Mouse (Mus musculus): Measurements from ENCODE around the gene Slc22a23. TPM values are rescaled to one million over a fixed set of nuclear protein-coding genes. Genes with fewer than 3 reads are reported as not detected.

Gene Slc22a23
- polyA plus RNA-seq, 1 experiment from 2014 or later = 2.6 TPM

DNA sequence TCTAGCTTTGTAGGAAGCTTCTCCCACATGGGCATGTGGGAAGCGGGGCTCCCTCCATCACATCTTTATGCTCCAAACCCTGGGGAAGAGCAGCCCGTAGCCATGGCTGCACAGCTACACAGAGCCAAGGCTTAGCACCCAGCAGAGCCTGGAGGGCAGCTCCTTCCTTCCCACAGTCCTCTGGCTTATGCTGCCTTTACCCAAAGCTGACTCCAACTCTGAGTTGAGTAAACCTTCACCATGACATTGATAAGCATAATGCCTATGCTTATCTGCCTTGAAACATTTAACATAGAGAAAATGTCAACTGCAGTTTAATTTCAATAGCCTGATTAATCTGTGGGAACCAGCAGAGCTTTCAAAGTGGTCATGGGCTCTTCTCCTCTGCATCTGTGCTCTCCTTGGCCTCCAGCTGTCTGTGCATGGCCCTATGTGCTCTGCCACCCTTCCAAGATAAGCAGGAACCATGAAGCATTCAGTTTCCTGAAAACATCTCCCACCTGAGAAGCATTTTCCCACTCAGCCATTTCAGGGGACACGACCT lies 79.9 kb downstream of the Slc22a23 start:
- WGBS = 84% methylated on average over 3 of the region's 3 CpGs
- no peak for ATAC-seq (ENCODE audit: low FRiP score, low TSS enrichment)

DNA sequence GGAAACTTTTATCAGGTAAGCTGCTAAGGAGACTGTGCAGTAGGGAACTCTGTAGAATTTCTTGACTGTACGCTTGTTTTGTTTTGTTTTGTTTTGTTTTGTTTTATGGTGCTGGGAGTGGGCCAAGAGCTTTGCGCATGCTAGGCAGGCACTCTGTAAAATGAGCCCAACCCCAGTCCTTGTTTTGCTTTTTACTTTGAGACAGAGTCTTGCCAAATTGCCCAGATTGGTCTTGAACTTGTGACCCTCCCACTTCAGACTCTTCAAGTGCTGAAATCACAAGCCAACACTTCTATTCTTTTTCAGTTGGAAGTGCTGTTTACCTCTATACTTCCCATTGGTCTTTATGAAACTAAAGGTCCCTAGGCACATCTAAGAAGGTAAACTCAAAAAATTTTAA lies 80.5 kb downstream of the Slc22a23 start:
- 64% methylated on average over 2 of the region's 2 CpGs for WGBS
- Histone ChIP-seq H3K4me3 (ENCODE audit: low read length) (no peak overlapping the region), H3K36me3 (ENCODE audit: insufficient read depth, low read length) (no peaks in the 10 kb centered on the region), H3K27ac (ENCODE audit: low read length) (no peak overlapping the region), H3K9ac (replicated peaks; ENCODE audit: low read length) (no peak overlapping the region), H3K27me3 (ENCODE audit: insufficient read depth, low read length) (no peaks in the 10 kb centered on the region), H3K4me1 (ENCODE audit: insufficient read depth, low read length) (no peaks in the 10 kb centered on the region), H3K4me2 (replicated peaks; ENCODE audit: low read depth, low read length) (no peak overlapping the region), H3K9me3 (ENCODE audit: low read length) (no peaks in the 10 kb centered on the region)
- no peak for ATAC-seq (ENCODE audit: low FRiP score, low TSS enrichment)

More for the DNA sequence above, 79.9 kb downstream of the Slc22a23 start:
- H3K36me3 ChIP-seq (ENCODE audit: insufficient read depth, low read length) = no peaks in the 10 kb centered on the region
- no peaks in the 10 kb centered on the region for H3K9me3 ChIP-seq (ENCODE audit: low read length)
- no peak overlapping the region for H3K27ac ChIP-seq (ENCODE audit: low read length)
- H3K4me2 ChIP-seq (replicated peaks; ENCODE audit: low read depth, low read length) = no peak overlapping the region
- H3K27me3 ChIP-seq (ENCODE audit: insufficient read depth, low read length) = no peaks in the 10 kb centered on the region
- H3K4me1 ChIP-seq (ENCODE audit: insufficient read depth, low read length) = no peaks in the 10 kb centered on the region
- no peak overlapping the region for H3K9ac ChIP-seq (replicated peaks; ENCODE audit: low read length)
- no peak overlapping the region for H3K4me3 ChIP-seq (ENCODE audit: low read length)

DNA sequence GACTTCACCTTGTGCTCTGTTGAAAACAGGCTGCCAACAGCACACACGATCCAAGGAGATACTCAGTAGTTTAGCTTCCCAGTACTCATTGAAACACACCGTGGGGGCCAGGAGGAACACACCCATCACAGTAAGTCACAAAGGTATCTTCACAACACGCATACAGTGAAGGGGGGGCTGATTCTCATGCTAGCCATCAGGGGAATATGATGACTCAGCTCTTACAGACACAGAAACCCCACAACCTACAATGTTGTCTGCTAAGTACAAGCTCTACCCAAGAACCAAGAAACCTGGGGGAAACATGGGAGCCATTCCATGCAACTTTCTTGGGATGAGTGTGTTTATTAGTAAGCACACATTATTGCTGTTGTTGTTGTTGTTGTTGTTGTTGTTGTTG lies 86.2 kb downstream of the Slc22a23 start:
- H3K4me3 ChIP-seq (ENCODE audit: low read length) = no peak overlapping the region
- H3K27ac ChIP-seq (ENCODE audit: low read length) = no peak overlapping the region
- no peak for ATAC-seq (ENCODE audit: low FRiP score, low TSS enrichment)
- H3K27me3 ChIP-seq (ENCODE audit: insufficient read depth, low read length) = no peaks in the 10 kb centered on the region
- no peak overlapping the region for H3K9ac ChIP-seq (replicated peaks; ENCODE audit: low read length)
- no peaks in the 10 kb centered on the region for H3K36me3 ChIP-seq (ENCODE audit: insufficient read depth, low read length)
- 83% methylated on average over 3 of the region's 3 CpGs for WGBS
- H3K4me2 ChIP-seq (replicated peaks; ENCODE audit: low read depth, low read length) = no peak overlapping the region
- H3K4me1 ChIP-seq (ENCODE audit: insufficient read depth, low read length) = peaks cover 15% of the 10 kb centered on the region
- no peaks in the 10 kb centered on the region for H3K9me3 ChIP-seq (ENCODE audit: low read length)

DNA sequence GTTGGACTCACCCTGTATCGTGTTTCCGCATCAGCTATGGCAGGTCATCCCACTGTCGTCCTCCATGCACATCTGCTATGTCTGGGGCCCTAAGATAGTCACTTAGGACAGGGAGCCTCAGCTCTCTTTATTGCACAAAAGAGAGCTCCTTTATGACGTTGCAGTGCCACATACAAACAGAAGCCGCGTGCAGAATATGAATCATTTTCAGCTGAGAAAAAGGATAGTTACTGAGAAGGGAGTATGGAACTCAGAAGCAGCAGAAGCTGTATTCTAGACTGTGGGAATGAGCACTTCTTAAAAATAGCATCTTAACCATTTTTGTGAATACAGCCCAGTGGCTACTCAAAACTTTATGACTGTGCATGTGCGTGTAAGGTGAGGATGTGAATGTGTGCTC lies 87.8 kb downstream of the Slc22a23 start:
- H3K9me3 ChIP-seq (ENCODE audit: low read length) = no peaks in the 10 kb centered on the region
- H3K4me1 ChIP-seq (ENCODE audit: insufficient read depth, low read length) = peaks cover 15% of the 10 kb centered on the region
- H3K27me3 ChIP-seq (ENCODE audit: insufficient read depth, low read length) = no peaks in the 10 kb centered on the region
- ATAC-seq (ENCODE audit: low FRiP score, low TSS enrichment) = no peak
- H3K27ac ChIP-seq (ENCODE audit: low read length) = no peak overlapping the region
- no peak overlapping the region for H3K4me2 ChIP-seq (replicated peaks; ENCODE audit: low read depth, low read length)
- H3K9ac ChIP-seq (replicated peaks; ENCODE audit: low read length) = no peak overlapping the region
- WGBS = 73% methylated on average over 7 of the region's 7 CpGs
- H3K4me3 ChIP-seq (ENCODE audit: low read length) = no peak overlapping the region
- H3K36me3 ChIP-seq (ENCODE audit: insufficient read depth, low read length) = no peaks in the 10 kb centered on the region

DNA sequence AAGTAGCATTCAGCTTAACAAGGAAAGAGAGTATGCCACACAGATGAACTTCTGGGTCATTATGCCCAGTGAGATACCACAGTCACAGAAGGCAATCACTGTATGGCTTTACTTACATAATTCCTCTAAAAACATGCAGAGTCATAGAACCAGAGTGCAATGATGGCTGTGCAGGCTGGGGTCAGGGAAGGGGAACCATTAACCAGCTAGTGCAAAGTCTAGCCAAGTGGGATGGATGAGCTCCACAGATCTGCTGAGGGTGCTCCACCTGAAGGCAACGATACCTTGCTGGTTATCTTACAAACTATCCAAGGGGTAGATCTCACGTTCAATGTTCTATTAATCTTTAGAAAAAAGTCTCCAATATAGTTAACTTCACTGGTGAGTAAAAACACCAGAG lies 88.3 kb downstream of the Slc22a23 start:
- Histone ChIP-seq H3K9ac (replicated peaks; ENCODE audit: low read length) (no peak overlapping the region), H3K4me1 (ENCODE audit: insufficient read depth, low read length) (peaks cover 15% of the 10 kb centered on the region), H3K27me3 (ENCODE audit: insufficient read depth, low read length) (no peaks in the 10 kb centered on the region), H3K9me3 (ENCODE audit: low read length) (no peaks in the 10 kb centered on the region), H3K36me3 (ENCODE audit: insufficient read depth, low read length) (no peaks in the 10 kb centered on the region), H3K4me3 (ENCODE audit: low read length) (no peak overlapping the region), H3K27ac (ENCODE audit: low read length) (no peak overlapping the region), H3K4me2 (replicated peaks; ENCODE audit: low read depth, low read length) (no peak overlapping the region)
- WGBS = 84% methylated on average over 2 of the region's 2 CpGs
- ATAC-seq (ENCODE audit: low FRiP score, low TSS enrichment) = peak; percentile 77; the same call in 1 of the 2 replicates

DNA sequence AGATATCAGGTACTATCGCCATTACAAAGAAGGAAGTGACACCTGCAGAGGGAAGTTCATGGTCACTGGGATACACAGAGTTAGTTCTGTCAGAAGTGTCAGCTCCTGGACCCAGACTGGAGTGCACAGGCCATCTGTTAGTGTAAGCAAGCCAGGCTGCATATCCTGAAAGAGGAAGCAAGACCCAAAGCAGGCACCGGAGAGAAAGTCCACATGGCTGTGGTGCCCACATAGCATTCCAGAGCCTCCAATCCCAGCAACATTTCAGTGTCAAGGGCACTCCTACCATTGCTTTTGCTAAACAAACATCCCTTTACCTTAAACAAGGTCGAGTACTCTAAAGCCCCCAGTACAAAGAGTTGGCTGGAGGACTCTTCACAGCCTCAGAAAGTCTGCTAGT lies 89.7 kb downstream of the Slc22a23 start:
- H3K4me1 ChIP-seq (ENCODE audit: insufficient read depth, low read length) = peaks cover 15% of the 10 kb centered on the region
- no peak overlapping the region for H3K4me2 ChIP-seq (replicated peaks; ENCODE audit: low read depth, low read length)
- ATAC-seq (ENCODE audit: low FRiP score, low TSS enrichment) = no peak
- 72% methylated on average over 3 of the region's 3 CpGs for WGBS
- no peak overlapping the region for H3K9ac ChIP-seq (replicated peaks; ENCODE audit: low read length)
- no peak overlapping the region for H3K27ac ChIP-seq (ENCODE audit: low read length)
- no peaks in the 10 kb centered on the region for H3K36me3 ChIP-seq (ENCODE audit: insufficient read depth, low read length)
- H3K9me3 ChIP-seq (ENCODE audit: low read length) = no peaks in the 10 kb centered on the region
- no peak overlapping the region for H3K4me3 ChIP-seq (ENCODE audit: low read length)
- no peaks in the 10 kb centered on the region for H3K27me3 ChIP-seq (ENCODE audit: insufficient read depth, low read length)

DNA sequence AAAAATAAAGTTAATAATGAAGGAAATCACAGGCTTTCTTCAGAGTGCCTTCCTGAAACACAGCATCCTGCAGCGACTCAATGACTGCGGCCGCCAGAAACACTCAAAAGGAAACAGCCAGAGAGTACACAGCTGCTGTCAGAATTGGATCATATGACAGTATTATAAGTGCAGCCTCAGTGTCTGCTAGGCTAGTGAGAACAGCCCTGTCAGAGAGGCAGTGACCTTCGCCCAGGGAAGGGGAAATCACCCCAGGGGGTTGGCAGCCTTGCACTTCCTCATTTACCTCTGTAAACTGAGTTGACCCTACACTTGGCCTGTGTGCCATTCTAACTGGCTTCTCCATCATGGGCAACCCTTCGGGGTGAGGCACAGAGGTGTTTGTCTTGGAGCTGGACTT lies 90.3 kb downstream of the Slc22a23 start:
- no peak overlapping the region for H3K9ac ChIP-seq (replicated peaks; ENCODE audit: low read length)
- peak; percentile 56; the same call in 1 of the 2 replicates for ATAC-seq (ENCODE audit: low FRiP score, low TSS enrichment)

DNA sequence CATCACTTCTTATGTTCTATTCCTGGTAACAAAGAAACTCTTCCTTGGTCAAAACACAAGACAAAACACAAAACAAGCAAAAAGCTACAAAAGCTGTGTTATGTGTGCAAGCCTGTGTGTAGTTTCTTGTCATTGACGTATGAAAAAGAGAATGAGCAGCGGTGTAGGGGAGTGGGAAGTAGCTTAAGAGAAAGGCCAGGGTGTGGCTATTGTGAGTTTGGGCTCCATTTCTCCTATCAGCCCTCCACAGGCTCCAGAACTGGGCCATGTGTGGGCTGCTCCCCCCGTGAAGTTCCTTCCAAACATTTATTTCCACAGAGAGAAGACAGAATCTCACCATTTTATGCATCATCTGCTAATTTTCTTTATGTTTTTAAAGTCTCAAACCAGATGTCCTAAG lies 91.2 kb downstream of the Slc22a23 start:
- Histone ChIP-seq H3K4me3 (ENCODE audit: low read length) (no peak overlapping the region), H3K9me3 (ENCODE audit: low read length) (no peaks in the 10 kb centered on the region), H3K4me2 (replicated peaks; ENCODE audit: low read depth, low read length) (no peak overlapping the region), H3K27me3 (ENCODE audit: insufficient read depth, low read length) (no peaks in the 10 kb centered on the region), H3K36me3 (ENCODE audit: insufficient read depth, low read length) (no peaks in the 10 kb centered on the region), H3K9ac (replicated peaks; ENCODE audit: low read length) (no peak overlapping the region), H3K27ac (ENCODE audit: low read length) (no peak overlapping the region), H3K4me1 (ENCODE audit: insufficient read depth, low read length) (peaks cover 23% of the 10 kb centered on the region)
- ATAC-seq (ENCODE audit: low FRiP score, low TSS enrichment) = no peak
- 91% methylated on average over 3 of the region's 3 CpGs for WGBS

More for the DNA sequence above, 90.3 kb downstream of the Slc22a23 start:
- Histone ChIP-seq H3K4me2 (replicated peaks; ENCODE audit: low read depth, low read length) (no peak overlapping the region), H3K4me1 (ENCODE audit: insufficient read depth, low read length) (peaks cover 15% of the 10 kb centered on the region), H3K27me3 (ENCODE audit: insufficient read depth, low read length) (no peaks in the 10 kb centered on the region), H3K27ac (ENCODE audit: low read length) (peak overlapping the region; percentile 36; the same call in 1 of the 2 replicates), H3K36me3 (ENCODE audit: insufficient read depth, low read length) (no peaks in the 10 kb centered on the region), H3K4me3 (ENCODE audit: low read length) (no peak overlapping the region), H3K9me3 (ENCODE audit: low read length) (no peaks in the 10 kb centered on the region)
- WGBS = 53% methylated on average over 5 of the region's 5 CpGs

DNA sequence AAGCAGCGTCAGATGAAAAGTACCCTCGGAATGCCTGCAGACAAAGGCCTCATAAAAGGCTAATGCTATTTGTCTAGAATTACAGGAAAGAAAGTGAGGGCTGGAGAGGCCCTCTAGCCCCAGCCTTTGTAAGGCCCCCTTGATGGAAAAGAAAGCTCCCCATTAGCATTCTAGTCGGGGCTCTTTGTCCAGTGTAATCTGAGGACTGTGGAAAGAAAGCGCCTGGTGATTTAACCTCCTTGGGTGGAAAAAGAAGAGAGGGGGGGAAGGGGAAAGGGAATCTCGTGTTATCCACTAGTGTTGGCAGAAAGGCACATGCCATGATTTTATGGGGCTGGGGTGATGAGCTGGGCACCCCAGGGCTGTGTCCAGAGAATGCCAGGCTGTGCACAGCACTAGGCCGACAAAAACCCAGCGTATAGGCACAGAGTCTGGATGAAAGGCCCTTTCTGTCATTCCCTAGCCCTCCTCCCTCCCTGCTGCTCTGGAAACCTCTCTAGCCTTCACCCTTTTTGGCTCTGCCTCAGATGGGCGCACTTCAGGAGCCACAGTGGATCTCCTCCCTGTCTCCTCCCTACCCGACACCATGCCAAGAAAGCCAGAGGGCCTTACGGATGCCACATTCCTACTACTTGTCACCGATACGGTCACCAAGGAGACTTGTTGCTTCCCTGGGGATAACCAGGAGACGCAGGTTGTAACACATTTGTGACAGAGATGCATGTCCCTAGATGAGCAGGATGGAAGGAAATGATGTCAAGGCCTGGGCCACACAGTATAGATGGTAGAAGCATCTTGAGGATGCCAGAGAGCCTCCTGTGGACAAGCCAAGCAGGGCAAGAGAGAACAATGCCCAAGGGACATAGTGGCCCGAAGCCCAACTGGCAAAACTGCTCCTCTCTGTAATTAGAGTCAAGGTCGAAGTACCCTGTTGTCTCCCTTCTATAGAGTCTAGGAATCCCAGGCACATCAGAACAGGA lies 95.8 kb downstream of the Slc22a23 start:
- 37% methylated on average over 15 of the region's 15 CpGs for WGBS
- Histone ChIP-seq H3K27me3 (ENCODE audit: insufficient read depth, low read length) (no peaks in the 10 kb centered on the region), H3K9ac (replicated peaks; ENCODE audit: low read length) (peak overlapping the region; percentile 27; the same call in 1 of the 2 replicates), H3K27ac (ENCODE audit: low read length) (peak overlapping the region; percentile 68), H3K4me1 (ENCODE audit: insufficient read depth, low read length) (peaks cover 15% of the 10 kb centered on the region), H3K4me3 (ENCODE audit: low read length) (no peak overlapping the region), H3K36me3 (ENCODE audit: insufficient read depth, low read length) (no peaks in the 10 kb centered on the region), H3K9me3 (ENCODE audit: low read length) (no peaks in the 10 kb centered on the region), H3K4me2 (replicated peaks; ENCODE audit: low read depth, low read length) (no peak overlapping the region)
- ATAC-seq (ENCODE audit: low FRiP score, low TSS enrichment) = peak; percentile 66; the same call in 1 of the 2 replicates

DNA sequence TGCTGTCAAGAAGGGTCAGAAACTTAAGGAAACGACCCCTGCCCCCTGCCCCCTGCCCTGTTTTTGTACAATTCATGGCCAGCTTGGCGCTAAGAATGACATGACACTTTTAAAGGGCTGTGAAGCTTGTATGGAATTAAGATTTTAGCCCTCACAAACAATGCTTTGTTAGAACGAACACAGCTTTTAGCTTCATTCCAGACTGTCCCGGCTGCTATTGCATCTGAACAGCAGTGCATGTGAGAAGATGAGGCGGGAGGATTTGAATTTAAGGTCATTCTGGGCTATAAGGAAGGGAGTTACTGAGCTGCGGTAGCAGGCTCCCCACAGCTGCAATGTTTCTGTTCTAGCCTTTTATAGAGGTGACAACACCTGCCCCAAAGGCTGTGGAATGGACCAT lies 96.9 kb downstream of the Slc22a23 start:
- 29% methylated on average over 6 of the region's 6 CpGs for WGBS
- Histone ChIP-seq H3K27ac (ENCODE audit: low read length) (no peak overlapping the region), H3K4me3 (ENCODE audit: low read length) (no peak overlapping the region), H3K4me1 (ENCODE audit: insufficient read depth, low read length) (peaks cover 13% of the 10 kb centered on the region), H3K9me3 (ENCODE audit: low read length) (no peaks in the 10 kb centered on the region), H3K9ac (replicated peaks; ENCODE audit: low read length) (no peak overlapping the region), H3K36me3 (ENCODE audit: insufficient read depth, low read length) (no peaks in the 10 kb centered on the region), H3K4me2 (replicated peaks; ENCODE audit: low read depth, low read length) (no peak overlapping the region), H3K27me3 (ENCODE audit: insufficient read depth, low read length) (no peaks in the 10 kb centered on the region)
- ATAC-seq (ENCODE audit: low FRiP score, low TSS enrichment) = no peak

Measured in kidney, embryonic 16.5 days (tissue).